In genomic region chr11:74447991-74448403, GRCm38 (mm10) we compare ENCODE assay signal across 12 mouse cellular contexts.
DNase-seq lines count a peak whose midpoint lies in the region; ATAC-seq and TF ChIP-seq lines count a peak whose summit lies in the region.
"Had no signal": no experiment of that assay in that cellular context is flagged by ENCODE, and none has a peak within 500 bp of the region (broad histone marks: within the 10 kb centered on the region; RNA-seq: fewer than 3 reads in every experiment).

No protein-coding gene starts in this region.

- H3K27me3 ChIP-seq in hindbrain, postnatal 0 days (ENCODE audit: insufficient read depth, low read length): no peaks in the 10 kb centered on the region
- H3K27me3 ChIP-seq in hindbrain, embryonic 14.5 days (ENCODE audit: control insufficient read depth, insufficient read depth, low read length): no peaks in the 10 kb centered on the region
- H3K27me3 ChIP-seq: hindbrain, embryonic 15.5 days had no signal

- no peaks in the 10 kb centered on the region for H3K4me1 ChIP-seq in hindbrain, postnatal 0 days (ENCODE audit: insufficient read depth, low read length)
- H3K4me1 ChIP-seq in hindbrain, embryonic 14.5 days (replicated peaks; ENCODE audit: control insufficient read depth, insufficient read depth, low read length): no peaks in the 10 kb centered on the region
- H3K4me1 ChIP-seq: hindbrain, embryonic 15.5 days had no signal

- H3K27ac ChIP-seq in hindbrain, postnatal 0 days: peak overlapping the region; percentile 21; the same call in 1 of the 2 replicates
- H3K27ac ChIP-seq in hindbrain, embryonic 14.5 days: no peak overlapping the region
- H3K27ac ChIP-seq: hindbrain, embryonic 15.5 days had no signal

- no peak for ATAC-seq in hindbrain, postnatal 0 days
- no peak for ATAC-seq in hindbrain, embryonic 14.5 days (ENCODE audit: low FRiP score)
- ATAC-seq: liver, postnatal 0 days had no signal

- no peaks in the 10 kb centered on the region for H3K36me3 ChIP-seq in hindbrain, postnatal 0 days (ENCODE audit: insufficient read depth, low read length)
- no peaks in the 10 kb centered on the region for H3K36me3 ChIP-seq in hindbrain, embryonic 14.5 days (replicated peaks; ENCODE audit: control insufficient read depth, insufficient read depth)
- H3K36me3 ChIP-seq: hindbrain, embryonic 15.5 days had no signal

- 77% methylated on average over 6 of the region's 6 CpGs for WGBS in hindbrain, postnatal 0 days
- 89% methylated on average over 6 of the region's 6 CpGs for WGBS in hindbrain, embryonic 14.5 days

- peaks cover 3% of the 10 kb centered on the region; the same call in 1 of the 2 replicates for H3K9me3 ChIP-seq in hindbrain, postnatal 0 days (ENCODE audit: low read length)
- H3K9me3 ChIP-seq in hindbrain, embryonic 14.5 days (ENCODE audit: control insufficient read depth, low read length): no peaks in the 10 kb centered on the region

- no peak overlapping the region for H3K9ac ChIP-seq in hindbrain, postnatal 0 days (replicated peaks; ENCODE audit: low read length)
- H3K9ac ChIP-seq in hindbrain, embryonic 14.5 days: no peak overlapping the region
- H3K9ac ChIP-seq: hindbrain, embryonic 15.5 days; liver, postnatal 0 days had no signal

- peak; percentile 41 for DNase-seq in cerebellum, adult 11-12 months
- DNase-seq in cerebellum, postnatal 4 days (ENCODE audit: low spot score in 2 of 2): no peak
- peak; percentile 34 for DNase-seq in hindbrain, postnatal 0 days (ENCODE audit: low spot score)
- no peak for DNase-seq in hindbrain, embryonic 14.5 days (ENCODE audit: low spot score)
- DNase-seq in 3T3-L1 (ENCODE audit: low read depth, low spot score): peak; percentile 90
- DNase-seq in cerebellum, postnatal 36 days: peak; percentile 17 to 39
- no peak for DNase-seq in lung, adult 18-20 months
- no peak for DNase-seq in ovary, postnatal 36 days (ENCODE audit: low spot score)
- DNase-seq: liver, postnatal 0 days; midbrain, embryonic 14.5 days; thymus, adult 18-20 months had no signal

- no peak for TF ChIP-seq CTCF in hindbrain, postnatal 0 days (IDR thresholded peaks at IDR 0.05; ENCODE audit: low read depth)

- H3K4me2 ChIP-seq in hindbrain, postnatal 0 days (ENCODE audit: low read depth, low read length): no peak overlapping the region
- no peak overlapping the region for H3K4me2 ChIP-seq in hindbrain, embryonic 14.5 days (replicated peaks)
- H3K4me2 ChIP-seq: hindbrain, embryonic 15.5 days had no signal

- H3K4me3 ChIP-seq in hindbrain, postnatal 0 days (ENCODE audit: low read length): no peak overlapping the region
- no peak overlapping the region for H3K4me3 ChIP-seq in hindbrain, embryonic 14.5 days (replicated peaks; ENCODE audit: low read length)
- H3K4me3 ChIP-seq: hindbrain, embryonic 15.5 days had no signal

Comparison
In these comparisons a context has a peak if more than half of its experiments do, and no peak if none do; other contexts are left out.
1. DNase-seq: peak in cerebellum, adult 11-12 months (single experiment), hindbrain, postnatal 0 days (single experiment), 3T3-L1 (single experiment) and cerebellum, postnatal 36 days (2 of 2); none in cerebellum, postnatal 4 days (0 of 2), hindbrain, embryonic 14.5 days (single experiment), lung, adult 18-20 months (0 of 2) and ovary, postnatal 36 days (single experiment).